Mouse (Mus musculus) kidney, postnatal 0 days (tissue): ENCODE results near the gene Fam135a. TPM values are rescaled to one million over a fixed set of nuclear protein-coding genes. Genes with fewer than 3 reads are reported as not detected.
A peak's percentile ranks its signal among the peaks of the same experiment; 100 is the strongest.

Source experiments
- ATAC-seq: fragments of 200-750 bp; cut with Nextera tagmentation; replicated peaks from 2 replicates; pipeline ENCODE4 v1.8.0; 2017; ENCODE audit warnings: low read depth, moderate number of reproducible peaks, moderate TSS enrichment, moderate library complexity; ENCODE audit not compliant: low FRiP score
- DNase-seq: peaks from one replicate; pipeline ENCODE4 v3.0.0-alpha.2; 2016; ENCODE audit warnings: low spot score
- H3K27ac ChIP-seq: fragments of 300-500 bp; sonication (generic); 2 replicates; pipeline ENCODE4 v1.5.1; 2014; ENCODE audit warnings: mild to moderate bottlenecking
- H3K27me3 ChIP-seq: fragments of 300-500 bp; sonication (generic); 2 replicates; pipeline ENCODE4 v1.6.1; 2014; ENCODE audit warnings: low read length, mixed read lengths; ENCODE audit not compliant: insufficient read depth
- H3K36me3 ChIP-seq: fragments of 300-500 bp; sonication (generic); 2 replicates; pipeline ENCODE4 v1.6.1; 2014; ENCODE audit warnings: low read length, mixed read lengths; ENCODE audit not compliant: insufficient read depth
- H3K4me1 ChIP-seq: fragments of 300-500 bp; sonication (generic); replicated peaks from 2 replicates; pipeline ENCODE4 v1.6.1; 2014; ENCODE audit warnings: antibody characterized with exemption, low read length, mixed read lengths; ENCODE audit not compliant: insufficient read depth
- H3K4me2 ChIP-seq: fragments of 300-500 bp; sonication (generic); 2 replicates; pipeline ENCODE4 v1.6.1; 2014; ENCODE audit warnings: mild to moderate bottlenecking, low read length, moderate library complexity, mixed read lengths
- H3K4me3 ChIP-seq: fragments of 300-500 bp; sonication (generic); replicated peaks from 2 replicates; pipeline ENCODE4 v1.5.1; 2014; ENCODE audit warnings: low read depth, low read length
- H3K9ac ChIP-seq: fragments of 300-500 bp; sonication (generic); 2 replicates; pipeline ENCODE4 v1.6.1; 2014; ENCODE audit warnings: low read depth, low read length
- H3K9me3 ChIP-seq: fragments of 300-500 bp; sonication (generic); replicated peaks from 2 replicates; pipeline ENCODE4 v1.6.1; 2016; ENCODE audit warnings: low read length, inconsistent platforms, mixed read lengths
- CTCF ChIP-seq: IDR thresholded peaks from 2 replicates; pipeline ENCODE4 v1.5.1; 2016; ENCODE audit warnings: antibody characterized with exemption, low read depth, mild to moderate bottlenecking, moderate library complexity
- WGBS: fragments of 180-500 bp; shearing (Covaris S2); extraction: QIAGEN DNeasy Blood & Tissue Kit; methylation state at CpG from one replicate; pipeline ENCODE4 v1.1.7; 2014; 5-methylcytosine and 5-hydroxymethylcytosine counted together
- polyA plus RNA-seq: library from polyadenylated mRNA; unstranded; fragments of >200 nt; fragmentation: Nextera tagmentation; extraction: Ambion mirVana; gene quantifications from 2 replicates; pipeline ENCODE4 v1.2.1, GENCODE M21; 2015

Fam135a gene
- polyA plus RNA-seq, 1 experiment from 2014 or later, result 21.8 TPM

GRCm38 (mm10) chr1:24005070-24005804 is 94.9 kb downstream of the Fam135a start, which contains the start of gene Sdhaf4:
Sdhaf4 (minus strand) TSS chr1:24005656.
- Histone ChIP-seq H3K27me3 (no peaks in the 10 kb centered on the region), H3K9me3 (no peaks in the 10 kb centered on the region), H3K27ac (peak within 1 kb of the TSS; percentile 68), H3K36me3 (peaks cover 5% of the 10 kb centered on the region; the same call in 1 of the 2 replicates), H3K4me2 (peak within 1 kb of the TSS; percentile 52), H3K4me3 (peak within 1 kb of the TSS; percentile 49), H3K9ac (peak within 1 kb of the TSS; percentile 67), H3K4me1 (no peaks in the 10 kb centered on the region; the same call in 1 of the 2 replicates)
- peak; percentile 94 for DNase-seq
- TF ChIP-seq CTCF, result no peak
- peak; percentile 96 for ATAC-seq
- WGBS, result 2% methylated on average over 47 of the region's 47 CpGs

GRCm38 (mm10) chr1:23999318-23999717 is 100.8 kb downstream of the Fam135a start:
- Histone ChIP-seq H3K4me3 (no peak overlapping the region), H3K4me2 (no peak overlapping the region), H3K9ac (no peak overlapping the region), H3K27me3 (no peaks in the 10 kb centered on the region), H3K9me3 (no peaks in the 10 kb centered on the region), H3K36me3 (peaks cover 8% of the 10 kb centered on the region; the same call in 1 of the 2 replicates), H3K27ac (no peak overlapping the region), H3K4me1 (no peaks in the 10 kb centered on the region; the same call in 1 of the 2 replicates)
- ATAC-seq, result no peak
- no peak for TF ChIP-seq CTCF
- no peak for DNase-seq
- 96% methylated on average over 5 of the region's 5 CpGs for WGBS

- TF ChIP-seq CTCF, result no peak
- Histone ChIP-seq H3K4me1 (no peaks in the 10 kb centered on the region), H3K27me3 (no peaks in the 10 kb centered on the region), H3K4me3 (no peak overlapping the region), H3K36me3 (peaks cover 8% of the 10 kb centered on the region; the same call in 1 of the 2 replicates), H3K9ac (no peak overlapping the region), H3K27ac (no peak overlapping the region), H3K9me3 (no peaks in the 10 kb centered on the region), H3K4me2 (no peak overlapping the region)
- no peak for ATAC-seq
- no peak for DNase-seq
- WGBS, result 96% methylated on average over 7 of the region's 7 CpGs
These were observed 101.3 kb downstream of the Fam135a start for GRCm38 (mm10) chr1:23998866-23999265.

- 95% methylated on average over 7 of the region's 7 CpGs for WGBS
- no peak for TF ChIP-seq CTCF
- H3K9me3 ChIP-seq, result no peaks in the 10 kb centered on the region
These were observed 101.9 kb downstream of the Fam135a start for GRCm38 (mm10) chr1:23998120-23998810.

GRCm38 (mm10) chr1:23997493-23997892 is 102.6 kb downstream of the Fam135a start:
- DNase-seq, result no peak
- 91% methylated on average over 3 of the region's 3 CpGs for WGBS

More at GRCm38 (mm10) chr1:23998120-23998810, 101.9 kb downstream of the Fam135a start:
- ATAC-seq (no peak), DNase-seq (no peak)
- Histone ChIP-seq H3K4me2 (no peak overlapping the region), H3K36me3 (peaks cover 8% of the 10 kb centered on the region; the same call in 1 of the 2 replicates), H3K27me3 (no peaks in the 10 kb centered on the region), H3K4me1 (no peaks in the 10 kb centered on the region), H3K27ac (no peak overlapping the region), H3K9ac (no peak overlapping the region), H3K4me3 (no peak overlapping the region)

GRCm38 (mm10) chr1:23995420-23995819 is 104.7 kb downstream of the Fam135a start:
- Histone ChIP-seq H3K27ac (no peak overlapping the region), H3K9me3 (no peaks in the 10 kb centered on the region), H3K9ac (no peak overlapping the region), H3K4me2 (no peak overlapping the region), H3K36me3 (peaks cover 3% of the 10 kb centered on the region; the same call in 1 of the 2 replicates), H3K27me3 (no peaks in the 10 kb centered on the region), H3K4me1 (no peaks in the 10 kb centered on the region), H3K4me3 (no peak overlapping the region)
- no peak for ATAC-seq
- no peak for DNase-seq
- 92% methylated on average over 4 of the region's 4 CpGs for WGBS
- TF ChIP-seq CTCF, result no peak

More at GRCm38 (mm10) chr1:23997493-23997892, 102.6 kb downstream of the Fam135a start:
- Histone ChIP-seq H3K27ac (no peak overlapping the region), H3K27me3 (no peaks in the 10 kb centered on the region), H3K9ac (no peak overlapping the region), H3K4me2 (no peak overlapping the region), H3K4me3 (no peak overlapping the region), H3K4me1 (no peaks in the 10 kb centered on the region), H3K36me3 (peaks cover 8% of the 10 kb centered on the region; the same call in 1 of the 2 replicates), H3K9me3 (no peaks in the 10 kb centered on the region)
- no peak for TF ChIP-seq CTCF
- no peak for ATAC-seq
